Mouse (Mus musculus) retina, postnatal 7 days (tissue): ENCODE results near the gene Ankrd33.

ENCODE experiments used
- DNase-seq: peaks from one replicate; pipeline ENCODE4 v3.0.0-alpha.2; 2012; ENCODE audit warnings: low read depth, low spot score

The Ankrd33 gene

DNA sequence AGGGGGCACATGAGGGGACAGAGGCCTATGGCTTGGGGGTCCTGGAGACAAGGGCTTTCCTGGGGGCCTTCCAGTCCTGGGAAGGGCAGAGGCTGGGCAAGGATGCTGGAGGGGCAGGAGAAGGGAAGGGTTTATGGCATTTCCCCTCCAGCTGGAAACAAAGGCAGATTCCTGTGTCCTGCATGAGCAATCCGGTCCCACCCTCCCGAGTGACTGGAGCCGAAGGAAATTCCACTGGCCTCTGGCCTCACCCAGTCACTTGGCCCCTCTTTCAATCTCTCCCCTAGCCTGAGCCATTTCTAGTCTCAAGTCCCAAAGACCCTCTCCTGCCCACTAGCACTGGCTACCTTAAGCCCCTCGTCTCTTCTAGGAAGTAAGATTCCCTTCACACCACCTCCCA is 7.6 kb downstream of the Ankrd33 start:
- no peak for DNase-seq

DNA sequence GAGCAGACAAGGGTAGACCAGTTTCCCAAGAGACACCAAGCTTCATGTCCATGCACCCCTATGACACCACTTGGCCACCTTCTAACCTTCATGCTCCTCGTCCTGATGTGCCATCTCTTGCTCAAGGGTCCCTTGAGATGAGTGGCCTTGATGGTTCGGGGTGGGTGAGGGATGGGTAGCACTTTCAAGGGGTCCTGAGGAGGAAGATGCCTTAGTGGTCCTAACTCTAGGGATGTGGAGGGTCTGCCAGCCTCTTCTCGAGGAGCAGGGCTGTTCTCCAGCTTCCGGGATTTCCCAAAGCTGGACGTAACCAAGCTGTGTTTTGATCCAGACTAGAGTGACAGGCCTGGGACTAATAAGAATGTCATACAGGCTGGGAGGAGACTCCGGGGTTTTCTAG is 10.0 kb downstream of the Ankrd33 start:
- DNase-seq: no peak

DNA sequence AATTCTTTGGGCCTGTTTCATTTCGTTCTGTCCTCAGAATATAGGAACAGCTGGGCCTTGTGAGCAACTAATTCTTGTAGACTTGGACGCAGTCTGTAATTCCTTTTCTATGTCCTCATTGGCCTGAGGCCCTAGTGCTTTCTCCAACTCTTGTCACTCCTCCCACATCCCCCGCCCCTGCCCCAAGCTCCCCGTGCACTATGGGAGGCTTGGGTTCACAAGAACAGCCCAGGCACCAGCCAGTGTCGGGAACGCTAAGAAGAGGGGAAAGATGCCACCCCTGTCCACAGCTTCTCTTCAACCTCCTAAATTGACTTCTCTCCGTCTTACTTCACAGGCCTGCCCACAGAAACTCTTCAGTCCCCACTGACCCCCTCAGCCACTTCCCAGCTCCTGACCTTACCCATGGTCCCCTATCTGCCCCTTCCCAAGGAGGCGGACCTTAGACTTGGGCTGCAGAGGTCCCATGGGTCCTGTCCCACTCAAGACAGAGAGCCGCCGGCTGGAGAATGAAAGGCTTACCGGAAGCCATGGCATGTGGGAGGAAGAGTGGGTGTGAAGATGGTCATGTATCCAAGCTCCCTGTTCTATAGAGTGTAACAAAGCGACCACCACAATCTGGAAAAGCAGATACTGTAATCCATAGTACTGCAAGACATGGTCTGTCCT is 11.5 kb downstream of the Ankrd33 start:
- no peak for DNase-seq

DNA sequence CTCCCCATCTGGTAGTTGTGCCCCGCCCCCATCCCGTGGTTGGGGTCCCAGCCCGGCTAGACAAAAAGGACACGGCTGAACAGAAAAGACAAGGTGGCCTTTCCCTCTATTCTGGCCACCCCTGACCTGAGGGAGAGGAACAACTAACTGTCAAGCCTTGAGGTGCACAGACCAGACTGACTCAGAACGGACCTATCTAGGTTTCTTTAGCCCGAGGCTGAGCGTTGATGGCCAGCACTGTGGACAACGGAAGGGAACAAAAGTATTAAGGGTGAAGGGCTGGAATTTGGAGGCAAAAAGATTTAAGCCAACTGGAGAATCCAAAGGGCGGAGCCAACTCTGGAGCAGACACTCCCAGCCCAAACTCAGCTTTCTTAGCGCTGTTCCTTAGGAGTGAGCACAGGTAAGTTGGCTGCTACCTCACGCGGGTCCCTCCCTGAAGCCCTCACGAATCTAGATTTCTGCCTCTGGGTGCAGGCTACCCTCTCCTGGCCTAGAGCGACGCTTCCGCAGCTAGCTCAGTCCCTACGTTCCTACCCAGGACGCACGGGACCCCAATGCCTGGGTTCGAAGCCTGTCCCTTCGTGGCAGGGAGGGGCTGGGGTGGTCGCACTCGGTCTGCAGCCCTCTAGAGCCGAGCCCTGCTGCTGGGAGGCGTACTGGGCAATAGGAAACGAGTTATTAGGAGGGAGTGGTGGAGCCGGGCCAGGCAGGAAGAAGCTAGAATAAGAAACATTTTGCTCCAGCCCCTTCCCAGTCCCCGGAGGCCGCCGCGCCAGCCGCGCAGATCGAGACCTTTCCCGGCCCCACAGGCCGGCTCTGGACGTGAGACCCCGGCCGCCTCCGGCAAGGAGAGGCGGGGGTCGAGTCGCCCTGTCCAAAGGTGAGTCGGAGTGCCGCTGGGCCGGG is 12.9 kb downstream of the Ankrd33 start, which contains the start of gene Acvrl1:
TSS of gene Acvrl1 (plus strand) at position 342 of the 909 bp plus-strand sequence.
- DNase-seq: no peak

DNA sequence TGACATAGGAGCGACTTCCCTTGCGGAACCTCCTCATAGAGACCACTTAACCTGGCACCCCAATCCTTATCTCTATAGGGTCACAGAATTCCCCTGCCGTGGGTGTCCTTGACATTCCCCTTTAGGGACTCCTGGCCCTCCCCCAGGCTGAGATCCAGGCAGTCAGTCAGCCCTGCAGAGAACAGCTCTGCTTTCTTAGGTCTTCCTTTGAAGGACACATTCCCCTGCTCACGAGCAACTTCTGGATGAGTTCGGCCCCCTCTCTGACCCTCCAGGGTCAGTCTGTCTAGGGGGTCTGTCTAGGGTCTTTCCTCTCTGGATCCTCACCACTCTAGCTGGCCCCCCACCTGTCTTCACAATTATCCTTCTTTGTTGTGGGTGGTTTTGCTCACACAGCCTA is 13.9 kb downstream of the Ankrd33 start:
- no peak for DNase-seq

DNA sequence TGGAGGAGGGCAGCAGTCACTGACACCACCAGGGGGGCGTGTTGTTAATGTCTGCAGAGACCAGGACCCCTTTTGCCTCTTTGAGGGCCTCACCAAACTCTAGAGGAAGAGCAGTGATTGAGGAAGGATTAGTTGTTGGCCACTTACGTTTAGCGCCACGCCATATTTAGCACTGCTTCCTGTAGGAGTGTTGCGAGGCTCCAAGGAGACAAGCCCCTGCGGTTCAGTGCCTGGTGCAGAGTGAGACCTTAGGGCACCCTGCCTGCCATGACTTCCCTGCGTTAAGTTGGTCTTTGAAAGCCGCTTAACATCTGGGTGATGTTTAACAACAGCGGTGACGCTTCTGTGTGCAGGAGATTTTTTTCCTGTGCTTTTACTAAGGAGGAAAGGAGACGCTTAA is 15.9 kb downstream of the Ankrd33 start:
- DNase-seq: no peak

DNA sequence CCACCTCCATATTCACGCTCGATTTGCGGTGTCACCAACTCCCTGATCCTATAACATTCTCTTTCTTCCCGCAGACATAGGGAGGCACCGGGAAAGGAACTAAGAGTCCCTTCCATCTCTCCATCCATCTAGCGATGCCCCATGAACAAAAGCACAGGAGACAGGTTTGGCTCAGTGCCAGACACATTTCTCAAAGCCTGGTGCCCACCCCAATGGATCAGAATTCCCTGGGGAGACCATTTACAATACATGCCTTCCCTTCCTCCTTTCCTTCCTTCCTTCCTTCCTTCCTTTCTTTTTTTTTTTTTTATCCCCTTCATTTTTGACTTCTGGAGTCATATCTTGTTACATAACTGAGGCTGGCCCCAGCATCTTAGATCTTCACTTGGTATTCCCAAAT is 16.5 kb downstream of the Ankrd33 start:
- DNase-seq: no peak

DNA sequence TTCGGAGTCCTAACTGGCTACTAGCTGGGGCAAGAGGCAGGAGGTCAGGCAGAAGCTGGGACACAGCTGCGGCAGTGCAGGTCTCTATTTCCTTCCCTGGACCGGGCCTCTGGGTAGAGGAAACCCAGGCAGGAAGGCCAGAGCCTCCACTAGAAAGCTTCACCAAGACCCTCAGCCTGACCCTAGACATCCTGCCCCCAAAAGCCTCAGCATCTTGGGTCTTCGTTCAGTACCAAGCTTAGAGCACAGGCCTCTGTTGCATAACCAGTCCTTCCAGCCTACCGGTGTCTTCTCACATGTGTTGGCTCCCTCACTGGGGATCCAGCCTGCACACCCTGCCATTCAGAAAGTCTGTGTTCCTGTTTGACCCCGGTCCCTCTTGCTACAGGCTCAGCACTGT is 17.2 kb downstream of the Ankrd33 start:
- no peak for DNase-seq

DNA sequence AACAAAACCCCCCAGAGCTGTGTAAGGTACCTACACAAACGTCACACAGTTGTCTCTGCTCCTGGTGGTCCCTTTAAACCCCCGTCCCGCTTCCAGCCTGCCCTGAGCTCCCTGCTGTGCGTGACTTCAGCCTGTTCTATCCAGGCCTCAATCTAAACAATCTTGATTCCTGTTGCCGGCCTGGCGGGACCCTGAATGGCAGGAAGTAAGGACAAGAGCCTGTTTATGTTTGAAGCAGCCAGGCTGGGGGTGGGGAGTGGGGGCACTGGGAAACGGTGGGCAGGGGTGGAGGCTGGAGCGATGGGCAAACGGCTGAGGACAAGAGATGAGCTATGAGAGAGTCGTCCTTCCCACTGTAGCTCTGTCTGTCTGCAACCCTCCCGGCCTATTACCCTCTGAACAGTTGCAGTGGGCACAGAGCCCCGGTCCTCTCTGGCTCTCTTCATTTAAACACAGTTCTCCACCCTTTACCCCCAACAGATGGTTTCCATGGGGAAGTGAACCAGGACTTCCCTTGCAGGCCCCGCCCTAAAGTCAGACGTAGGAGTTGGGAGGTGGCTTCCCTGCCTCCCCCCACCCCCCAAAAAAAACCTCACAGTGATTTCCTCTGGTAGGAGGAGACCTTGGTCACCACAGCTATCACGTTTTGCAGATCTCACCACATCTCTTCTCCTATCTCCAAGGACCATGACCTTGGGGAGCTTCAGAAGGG is 18.6 kb downstream of the Ankrd33 start:
- no peak for DNase-seq

DNA sequence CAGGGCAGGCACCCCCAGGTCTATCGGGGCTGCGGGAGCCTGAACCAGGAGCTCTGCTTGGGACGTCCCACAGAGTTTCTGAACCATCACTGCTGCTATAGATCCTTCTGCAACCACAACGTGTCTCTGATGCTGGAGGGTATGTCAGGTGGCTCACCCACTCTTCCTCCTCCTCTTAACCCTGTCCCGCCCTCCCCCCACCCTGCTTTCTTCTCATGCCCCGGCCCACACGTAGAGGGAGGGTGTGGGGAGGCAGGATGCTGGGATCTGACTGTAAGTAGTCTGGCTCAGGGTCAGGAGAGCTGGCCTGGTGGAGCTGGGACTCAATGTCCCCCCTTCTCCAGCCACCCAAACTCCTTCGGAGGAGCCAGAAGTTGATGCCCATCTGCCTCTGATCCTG is 19.9 kb downstream of the Ankrd33 start:
- no peak for DNase-seq

DNA sequence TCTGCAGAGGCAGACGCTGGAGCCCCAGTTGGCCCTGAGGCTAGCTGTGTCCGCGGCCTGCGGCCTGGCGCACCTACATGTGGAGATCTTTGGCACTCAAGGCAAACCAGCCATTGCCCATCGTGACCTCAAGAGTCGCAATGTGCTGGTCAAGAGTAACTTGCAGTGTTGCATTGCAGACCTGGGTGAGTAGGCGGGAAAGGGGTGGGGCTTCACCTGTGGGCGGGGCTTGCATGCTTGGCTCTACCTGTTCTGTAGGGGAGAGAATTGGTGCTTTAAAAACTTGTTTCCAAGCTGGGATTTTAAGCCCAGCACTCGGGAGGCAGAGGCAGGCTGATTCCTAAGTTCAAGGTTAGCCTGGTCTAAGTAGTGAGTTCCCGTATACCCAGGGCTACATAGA is 21.9 kb downstream of the Ankrd33 start:
- DNase-seq: no peak

DNA sequence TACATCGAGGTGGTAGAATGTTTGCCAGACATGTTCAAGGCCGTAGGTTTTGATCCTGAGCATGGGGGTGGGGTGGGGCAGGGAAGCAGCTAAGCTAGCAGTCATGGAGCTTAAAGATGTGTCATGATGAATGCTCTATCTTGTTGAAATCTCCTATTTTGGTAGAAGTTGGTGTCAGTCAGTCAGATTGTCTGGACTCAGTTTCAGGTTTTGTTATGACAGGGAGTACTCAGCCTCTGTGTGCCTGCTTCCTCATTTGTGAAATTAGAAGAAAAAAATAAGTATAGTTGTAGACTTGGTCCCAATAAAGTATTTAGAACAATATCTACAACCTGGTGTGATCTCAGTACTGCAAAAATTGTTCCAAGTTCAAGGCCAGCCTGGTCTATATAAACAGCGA is 23.1 kb downstream of the Ankrd33 start:
- no peak for DNase-seq

DNA sequence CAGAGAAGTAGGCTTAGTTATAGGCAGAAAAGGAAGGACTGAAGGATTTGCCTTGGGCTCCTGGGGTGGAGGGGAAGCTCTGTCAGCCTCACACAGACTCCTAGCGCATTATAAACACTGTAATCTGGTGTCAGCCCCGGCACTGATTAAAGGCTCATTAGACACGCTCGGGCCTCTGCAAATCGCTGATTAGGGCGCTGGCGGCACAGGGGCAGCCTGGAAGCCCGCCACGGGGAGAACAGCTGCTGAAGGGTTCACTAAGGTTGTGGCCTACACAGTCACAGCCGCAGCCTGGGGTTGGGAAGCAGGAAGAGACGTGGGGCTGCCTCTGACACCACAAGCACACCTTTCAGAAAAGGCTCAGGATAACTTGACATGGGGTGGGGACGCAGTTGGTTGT is 24.3 kb downstream of the Ankrd33 start:
- peak; percentile 81 for DNase-seq

DNA sequence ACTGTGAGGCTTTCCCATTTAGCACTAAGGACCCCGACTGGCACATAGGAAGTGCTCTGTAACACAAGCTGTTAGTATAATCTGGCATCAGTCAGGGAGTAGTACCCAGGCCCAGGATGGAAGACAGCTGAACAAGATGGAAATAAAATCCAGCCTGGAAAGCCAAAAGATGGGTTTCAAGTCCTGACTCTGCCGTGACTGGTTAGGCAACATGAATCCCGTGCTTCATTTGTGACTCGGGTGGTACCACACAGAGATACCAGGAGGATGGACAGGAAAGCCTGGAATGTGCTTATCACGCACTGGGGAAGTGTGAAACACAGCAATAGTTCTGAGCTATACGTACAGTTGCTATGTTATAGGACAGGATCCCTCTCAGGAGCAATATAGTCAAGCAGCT is 25.0 kb downstream of the Ankrd33 start:
- no peak for DNase-seq

DNA sequence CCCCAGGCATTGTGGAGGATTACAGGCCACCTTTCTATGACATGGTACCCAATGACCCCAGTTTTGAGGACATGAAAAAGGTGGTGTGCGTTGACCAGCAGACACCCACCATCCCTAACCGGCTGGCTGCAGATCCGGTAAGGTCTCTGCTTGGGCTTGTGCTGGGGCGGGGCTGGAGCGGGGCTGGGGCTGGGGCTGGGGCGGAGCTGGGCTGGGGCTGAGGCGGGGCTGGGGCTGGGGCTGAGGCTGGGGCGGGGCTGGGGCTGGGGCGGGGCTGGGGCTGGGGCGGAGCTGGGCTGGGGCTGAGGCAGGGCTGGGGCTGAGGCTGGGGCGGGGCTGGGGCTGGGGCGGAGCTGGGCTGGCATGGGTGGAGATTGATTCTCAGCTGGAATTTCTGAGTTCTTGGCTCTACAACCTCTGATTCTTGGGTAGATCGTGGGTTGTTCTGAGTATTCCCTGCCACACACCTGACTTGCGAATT is 25.5 kb downstream of the Ankrd33 start:
- peak; percentile 47 for DNase-seq

DNA sequence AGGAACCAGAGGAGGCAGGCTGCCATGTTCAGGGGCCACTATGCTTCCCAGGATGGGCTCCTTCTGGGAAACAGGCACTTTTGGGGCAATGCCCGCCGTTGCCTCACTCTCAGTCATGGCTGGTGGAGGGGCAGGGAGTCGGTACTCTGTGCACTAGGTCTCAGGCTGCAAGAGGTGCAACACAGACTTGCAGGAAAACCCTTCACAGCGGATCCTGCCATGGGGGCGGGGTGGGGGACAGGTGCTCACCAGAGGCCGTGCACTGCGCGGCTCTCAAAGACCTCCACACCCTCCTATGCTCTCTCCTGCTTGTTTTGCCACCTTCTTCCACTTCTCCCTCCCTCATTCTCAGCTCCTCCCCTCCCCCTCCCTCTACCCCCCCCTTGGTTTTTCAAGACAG is 27.1 kb downstream of the Ankrd33 start:
- no peak for DNase-seq

DNA sequence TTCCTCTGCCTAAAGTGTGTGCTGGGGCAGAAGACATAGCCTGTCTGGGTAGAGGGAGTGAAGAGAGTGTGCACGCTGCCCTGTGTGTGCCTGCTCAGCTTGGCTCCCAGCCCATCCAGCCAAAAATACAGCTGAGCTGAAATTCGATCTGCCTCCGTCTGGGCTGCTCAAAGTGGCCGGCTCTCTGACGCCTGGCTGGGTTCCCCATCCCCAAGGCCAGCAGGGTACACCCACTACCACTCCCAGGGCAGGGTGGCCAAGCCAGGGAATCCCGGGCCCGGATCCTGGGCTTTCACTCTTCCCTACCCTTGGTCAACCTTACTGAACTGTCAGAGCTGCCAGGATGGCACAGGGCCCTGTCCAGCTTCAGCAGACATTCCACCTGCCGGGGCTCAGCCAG is 27.9 kb downstream of the Ankrd33 start:
- DNase-seq: no peak

DNA sequence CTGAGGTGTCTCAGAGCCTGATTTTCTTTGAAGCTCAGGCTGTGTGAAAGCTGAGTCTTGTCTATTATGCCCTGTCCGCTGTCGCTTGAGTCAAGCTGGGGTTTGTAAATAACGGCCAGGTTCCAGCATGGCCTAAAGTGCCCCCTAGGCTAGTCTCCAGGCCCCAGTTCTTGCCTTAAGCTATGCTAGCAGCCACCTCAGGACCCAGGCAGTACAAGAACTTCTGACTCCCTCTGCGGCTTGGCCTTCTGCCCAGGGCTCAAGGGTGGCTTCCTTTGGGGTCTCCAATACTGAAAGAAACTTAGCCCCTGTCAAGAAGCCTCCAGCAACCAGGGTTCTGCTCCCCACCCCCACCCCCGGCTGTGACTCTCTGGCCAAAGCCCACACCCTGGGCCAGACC is 28.6 kb downstream of the Ankrd33 start:
- no peak for DNase-seq

DNA sequence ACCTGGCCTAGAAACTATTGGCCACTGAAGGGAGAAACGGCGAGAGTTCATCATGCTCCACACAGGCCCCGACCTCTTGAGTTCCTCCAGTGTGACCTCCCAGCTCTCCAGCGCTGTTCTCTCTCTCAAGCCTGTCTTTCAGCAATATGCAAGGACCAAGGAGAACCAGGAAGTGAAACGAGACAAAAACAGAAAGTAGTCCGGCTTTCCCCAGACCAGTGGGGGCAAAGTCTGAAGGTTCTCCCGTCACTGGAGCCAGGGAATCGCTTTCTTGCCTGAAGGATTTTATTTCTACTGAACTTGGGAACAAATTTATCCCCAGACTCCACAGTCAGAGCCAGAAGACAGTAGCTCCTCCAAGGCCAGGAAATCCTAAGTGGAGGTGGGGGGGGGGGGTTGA is 29.2 kb downstream of the Ankrd33 start:
- no peak for DNase-seq

DNA sequence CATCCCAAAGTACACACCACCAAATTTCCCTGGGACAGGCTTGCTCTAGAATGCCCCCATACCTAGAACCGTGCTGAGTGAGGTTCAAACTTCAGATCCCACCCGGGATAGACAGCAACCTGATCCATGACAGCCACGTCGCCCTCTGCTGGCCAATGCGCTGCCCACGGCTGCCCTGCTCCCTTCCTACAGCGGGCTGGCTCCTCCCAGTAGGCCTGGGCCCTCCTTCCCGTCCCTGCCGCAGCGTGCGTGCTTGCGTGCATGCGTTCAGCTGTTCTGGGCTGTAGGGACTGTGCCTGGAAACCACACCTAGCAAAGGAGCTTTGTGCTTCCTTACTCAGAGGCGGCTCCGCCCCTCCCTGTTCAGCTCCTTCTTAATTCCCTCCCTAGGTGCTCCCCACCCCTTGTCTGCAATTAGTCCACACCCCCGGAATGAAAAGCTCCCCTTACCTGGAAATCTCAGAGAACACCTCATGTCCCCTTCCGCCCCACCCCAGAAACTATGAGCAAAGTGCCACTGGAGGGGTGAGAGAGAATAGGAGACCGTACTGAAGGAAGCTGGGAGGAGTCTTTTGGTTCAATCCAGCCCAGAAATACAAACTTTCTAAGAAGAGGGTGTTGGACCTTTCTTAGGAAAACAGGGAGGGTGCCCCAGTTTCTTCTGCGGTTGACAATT is 30.0 kb downstream of the Ankrd33 start:
- DNase-seq: peak; percentile 85

DNA sequence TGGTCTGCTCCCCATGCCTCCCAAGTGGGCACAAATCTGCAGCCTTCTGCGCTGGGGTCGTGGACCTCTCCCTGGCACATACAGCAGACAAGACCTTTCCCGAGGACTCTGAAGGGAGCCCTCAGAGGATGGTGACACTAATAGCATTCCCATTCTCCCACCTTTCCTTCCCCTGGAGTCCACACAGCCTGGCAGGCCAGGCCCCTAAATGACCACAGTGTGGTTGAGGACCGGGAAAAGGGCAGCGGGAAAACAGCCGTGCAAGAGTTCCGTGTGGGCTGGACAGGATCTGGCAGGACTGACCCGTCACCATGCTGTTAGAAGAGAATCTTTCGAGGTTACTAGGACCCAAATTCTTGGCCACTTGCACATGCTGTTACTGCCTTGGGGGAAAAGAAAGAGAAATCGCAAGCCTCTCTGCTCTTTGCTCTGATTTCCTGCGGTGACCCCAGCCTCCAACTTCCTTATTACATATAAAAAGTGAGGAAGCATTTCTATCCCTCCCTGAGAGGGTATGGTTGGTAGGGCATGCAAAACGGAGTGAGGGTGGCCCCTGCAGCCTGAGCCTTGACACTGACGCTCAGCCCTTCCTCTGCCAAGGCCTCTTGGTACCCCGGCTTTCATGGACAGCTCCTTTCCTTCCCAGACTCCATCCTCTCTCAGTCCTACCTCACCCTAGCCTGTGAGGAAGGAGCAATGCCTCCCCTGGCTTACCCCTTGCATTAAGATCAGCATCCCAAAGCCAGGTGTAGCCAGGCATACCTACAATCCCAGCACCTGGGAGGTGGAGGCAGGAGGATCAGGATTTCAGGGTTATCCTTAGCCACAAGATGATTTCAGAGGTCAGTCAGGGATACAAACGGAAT is 30.8 kb downstream of the Ankrd33 start:
- no peak for DNase-seq
